Mouse (Mus musculus) heart, embryonic 16.5 days (tissue): Measurements from ENCODE around the gene B230217C12Rik. TPM values are rescaled to one million over a fixed set of nuclear protein-coding genes. Genes with fewer than 3 reads are reported as not detected.
"Not testable (repeated sequence)": the region's sequence is repeated elsewhere in the genome, so short reads cannot be mapped to it uniquely, and the experiment has no call there.

Source experiments
- ATAC-seq: fragments of 200-750 bp; cut with Nextera tagmentation; replicated peaks from 2 replicates; pipeline ENCODE4 v1.8.0; 2017; ENCODE audit warnings: moderate number of reproducible peaks; ENCODE audit not compliant: insufficient read depth, low FRiP score; ENCODE audit errors: extremely low read depth
- H3K27ac ChIP-seq: fragments of 300-500 bp; sonication (generic); 2 replicates; pipeline ENCODE4 v1.5.1; 2014; ENCODE audit warnings: mild to moderate bottlenecking, low read length, control low read depth, moderate library complexity
- H3K27me3 ChIP-seq: fragments of 300-500 bp; sonication (generic); 2 replicates; pipeline ENCODE4 v1.6.1; 2014; ENCODE audit warnings: low read length, mixed read lengths; ENCODE audit not compliant: control insufficient read depth, insufficient read depth
- H3K36me3 ChIP-seq: fragments of 300-500 bp; sonication (generic); 2 replicates; pipeline ENCODE4 v1.6.1; 2014; ENCODE audit not compliant: control insufficient read depth, insufficient read depth
- H3K4me1 ChIP-seq: fragments of 300-500 bp; sonication (generic); 2 replicates; pipeline ENCODE4 v1.6.1; 2014; ENCODE audit warnings: low read length, mixed read lengths; ENCODE audit not compliant: control insufficient read depth, insufficient read depth
- H3K4me2 ChIP-seq: fragments of 300-500 bp; sonication (generic); 2 replicates; pipeline ENCODE4 v1.6.1; 2014; ENCODE audit warnings: low read depth, mild to moderate bottlenecking, control low read depth, low read length
- H3K4me3 ChIP-seq: fragments of 300-500 bp; sonication (generic); 2 replicates; pipeline ENCODE4 v1.5.1; 2014; ENCODE audit warnings: mild to moderate bottlenecking, control low read depth, low read length
- H3K9ac ChIP-seq: fragments of 300-500 bp; sonication (generic); 2 replicates; pipeline ENCODE4 v1.6.1; 2014; ENCODE audit warnings: low read length, control low read depth
- H3K9me3 ChIP-seq: fragments of 300-500 bp; sonication (generic); replicated peaks from 2 replicates; pipeline ENCODE4 v1.6.1; 2016; ENCODE audit warnings: low read length; ENCODE audit not compliant: control insufficient read depth
- WGBS: fragments of 180-500 bp; shearing (Covaris S2); extraction: QIAGEN DNeasy Blood & Tissue Kit; methylation state at CpG from one replicate; pipeline ENCODE4 v1.1.7; 2014; 5-methylcytosine and 5-hydroxymethylcytosine counted together
- polyA plus RNA-seq: library from polyadenylated mRNA; unstranded; fragments of >200 nt; fragmentation: Nextera tagmentation; extraction: Ambion mirVana; gene quantifications from 2 replicates; pipeline ENCODE4 v1.2.1, GENCODE M21; 2015

The B230217C12Rik gene
- polyA plus RNA-seq, 1 experiment from 2014 or later = 3.2 TPM

GRCm38 (mm10) chr11:97827654-97828053 is 12.9 kb upstream of the B230217C12Rik start:
- 60% methylated on average over 6 of the region's 6 CpGs for WGBS
- Histone ChIP-seq H3K4me1 (peaks cover 10% of the 10 kb centered on the region), H3K27ac (no peak overlapping the region), H3K9me3 (no peaks in the 10 kb centered on the region), H3K36me3 (peaks cover 30% of the 10 kb centered on the region), H3K27me3 (no peaks in the 10 kb centered on the region), H3K4me2 (no peak overlapping the region), H3K9ac (no peak overlapping the region), H3K4me3 (no peak overlapping the region)
- ATAC-seq = no peak

- H3K9me3 ChIP-seq = no peaks in the 10 kb centered on the region
- no peak for ATAC-seq
- H3K9ac ChIP-seq = no peak overlapping the region
- peaks cover 10% of the 10 kb centered on the region for H3K4me1 ChIP-seq
- no peak overlapping the region for H3K27ac ChIP-seq
- no peak overlapping the region for H3K4me2 ChIP-seq
- no peak overlapping the region for H3K4me3 ChIP-seq
- 76% methylated on average over 7 of the region's 7 CpGs for WGBS
- no peaks in the 10 kb centered on the region for H3K27me3 ChIP-seq
- H3K36me3 ChIP-seq = peaks cover 32% of the 10 kb centered on the region
Measured at GRCm38 (mm10) chr11:97829365-97829764, 11.2 kb upstream of the B230217C12Rik start.

GRCm38 (mm10) chr11:97829913-97830476 is 10.6 kb upstream of the B230217C12Rik start:
- WGBS = 78% methylated on average over 12 of the region's 12 CpGs
- Histone ChIP-seq H3K27me3 (no peaks in the 10 kb centered on the region), H3K4me3 (no peak overlapping the region), H3K4me1 (peaks cover 6% of the 10 kb centered on the region), H3K36me3 (peaks cover 36% of the 10 kb centered on the region), H3K9ac (no peak overlapping the region), H3K9me3 (no peaks in the 10 kb centered on the region), H3K4me2 (no peak overlapping the region), H3K27ac (no peak overlapping the region)
- no peak for ATAC-seq

- 81% methylated on average over 6 of the region's 6 CpGs for WGBS
- no peak overlapping the region for H3K27ac ChIP-seq
- H3K9ac ChIP-seq = no peak overlapping the region
- no peaks in the 10 kb centered on the region for H3K27me3 ChIP-seq
- H3K9me3 ChIP-seq = no peaks in the 10 kb centered on the region
- no peak for ATAC-seq
- peaks cover 34% of the 10 kb centered on the region for H3K36me3 ChIP-seq
- H3K4me1 ChIP-seq = peaks cover 3% of the 10 kb centered on the region
- no peak overlapping the region for H3K4me3 ChIP-seq
- H3K4me2 ChIP-seq = no peak overlapping the region
Measured at GRCm38 (mm10) chr11:97830501-97830900, 10.1 kb upstream of the B230217C12Rik start.

- ATAC-seq = no peak
- Histone ChIP-seq H3K4me2 (no peak overlapping the region), H3K9ac (no peak overlapping the region), H3K4me1 (peaks cover 7% of the 10 kb centered on the region), H3K27me3 (no peaks in the 10 kb centered on the region), H3K36me3 (peaks cover 31% of the 10 kb centered on the region), H3K4me3 (no peak overlapping the region), H3K27ac (no peak overlapping the region), H3K9me3 (no peaks in the 10 kb centered on the region)
- WGBS = 82% methylated on average over 11 of the region's 11 CpGs
Measured at GRCm38 (mm10) chr11:97832001-97832400, 8.6 kb upstream of the B230217C12Rik start.

- Histone ChIP-seq H3K9ac (no peak overlapping the region), H3K27ac (no peak overlapping the region), H3K4me1 (peaks cover 7% of the 10 kb centered on the region; the same call in 1 of the 2 replicates), H3K4me2 (no peak overlapping the region), H3K4me3 (no peak overlapping the region), H3K9me3 (no peaks in the 10 kb centered on the region), H3K36me3 (peaks cover 25% of the 10 kb centered on the region), H3K27me3 (no peaks in the 10 kb centered on the region)
- ATAC-seq = no peak
- WGBS = 86% methylated on average over 15 of the region's 15 CpGs
Measured at GRCm38 (mm10) chr11:97833352-97833751, 7.2 kb upstream of the B230217C12Rik start.

GRCm38 (mm10) chr11:97836541-97836940 is 4.0 kb upstream of the B230217C12Rik start:
- Histone ChIP-seq H3K4me3 (no peak overlapping the region), H3K27me3 (no peaks in the 10 kb centered on the region), H3K36me3 (peaks cover 21% of the 10 kb centered on the region), H3K4me2 (no peak overlapping the region), H3K27ac (peak overlapping the region; percentile 46), H3K4me1 (peaks cover 13% of the 10 kb centered on the region), H3K9me3 (no peaks in the 10 kb centered on the region), H3K9ac (peak overlapping the region; percentile 49)
- ATAC-seq = 0 out of 2 replicates have a peak, but pooled peaks have one; percentile 5
- 49% methylated on average over 8 of the region's 8 CpGs for WGBS

- not testable (repeated sequence) for H3K27me3 ChIP-seq, H3K9me3 ChIP-seq, H3K4me2 ChIP-seq, H3K4me3 ChIP-seq
- 0 out of 2 replicates have a peak, but pooled peaks have one; percentile 19 for ATAC-seq
- H3K9ac ChIP-seq = peak overlapping the region; percentile 49; the same call in 1 of the 2 replicates
- peaks cover 13% of the 10 kb centered on the region for H3K4me1 ChIP-seq
- 55% methylated on average over 9 of the region's 9 CpGs for WGBS
- H3K27ac ChIP-seq = peak overlapping the region; percentile 66
- peaks cover 21% of the 10 kb centered on the region for H3K36me3 ChIP-seq
Measured at GRCm38 (mm10) chr11:97837051-97837450, 3.5 kb upstream of the B230217C12Rik start.

GRCm38 (mm10) chr11:97837641-97838149 is 2.9 kb upstream of the B230217C12Rik start:
- Histone ChIP-seq H3K4me2 (no peak overlapping the region), H3K9me3 (no peaks in the 10 kb centered on the region), H3K9ac (peak overlapping the region; percentile 38; the same call in 1 of the 2 replicates), H3K27ac (peak overlapping the region; percentile 66), H3K4me1 (peaks cover 13% of the 10 kb centered on the region), H3K4me3 (no peak overlapping the region), H3K27me3 (no peaks in the 10 kb centered on the region), H3K36me3 (peaks cover 18% of the 10 kb centered on the region)
- ATAC-seq = no peak
- WGBS = 71% methylated on average over 7 of the region's 7 CpGs
